In genomic region chr17:45408719-45409118, GRCm38 (mm10) we compare ENCODE assay signal across 22 mouse cellular contexts.
"Had no signal": no experiment of that assay in that cellular context is flagged by ENCODE, and none has a peak within 500 bp of the region (broad histone marks: within the 10 kb centered on the region; RNA-seq: fewer than 3 reads in every experiment).

No protein-coding gene starts in this region.

- H3K27ac ChIP-seq: gastrocnemius, adult 2 months; heart, adult 2 months; heart, embryonic 13.5 days; heart, embryonic 15.5 days; hindbrain, embryonic 10.5 days; hindbrain, embryonic 12.5 days; hindbrain, embryonic 14.5 days; intestine, embryonic 15.5 days; layer of hippocampus, adult 2 months; left cerebral cortex, adult 2 months; limb, embryonic 10.5 days; limb, embryonic 12.5 days; liver, embryonic 13.5 days had no signal

- H3K4me3 ChIP-seq: gastrocnemius, adult 2 months; heart, adult 2 months; heart, embryonic 13.5 days; heart, embryonic 15.5 days; hindbrain, embryonic 10.5 days; hindbrain, embryonic 12.5 days; intestine, embryonic 15.5 days; layer of hippocampus, adult 2 months; left cerebral cortex, adult 2 months; limb, embryonic 10.5 days; limb, embryonic 12.5 days; liver, embryonic 13.5 days had no signal

- H3K27me3 ChIP-seq: heart, embryonic 13.5 days; heart, embryonic 15.5 days; hindbrain, embryonic 12.5 days; intestine, embryonic 15.5 days; limb, embryonic 12.5 days; liver, embryonic 13.5 days had no signal

- H3K9me3 ChIP-seq: heart, embryonic 13.5 days; heart, embryonic 15.5 days; hindbrain, embryonic 10.5 days; hindbrain, embryonic 12.5 days; intestine, embryonic 15.5 days; limb, embryonic 10.5 days; limb, embryonic 12.5 days; liver, embryonic 13.5 days had no signal

- H3K4me1 ChIP-seq: heart, embryonic 13.5 days; heart, embryonic 15.5 days; hindbrain, embryonic 10.5 days; hindbrain, embryonic 12.5 days; intestine, embryonic 15.5 days; limb, embryonic 10.5 days; limb, embryonic 12.5 days; liver, embryonic 13.5 days had no signal

- DNase-seq: gastrocnemius, adult 2 months; gastrocnemius, postnatal 10 days; gastrocnemius, postnatal 25 days; heart, adult 2 months; heart, postnatal 14 days; heart, postnatal 36 days; kidney, adult 18-20 months; kidney, adult 8-10 months; kidney, postnatal 25 days; kidney, postnatal 4 days; liver; liver, embryonic 13.5 days had no signal
